Mouse (Mus musculus) right cerebral cortex, postnatal 4 days (tissue): ENCODE results near the gene Clcnkb.

Experiments
- DNase-seq: peaks from one replicate; pipeline ENCODE4 v3.0.0-alpha.2; 2022

The Clcnkb gene

DNA sequence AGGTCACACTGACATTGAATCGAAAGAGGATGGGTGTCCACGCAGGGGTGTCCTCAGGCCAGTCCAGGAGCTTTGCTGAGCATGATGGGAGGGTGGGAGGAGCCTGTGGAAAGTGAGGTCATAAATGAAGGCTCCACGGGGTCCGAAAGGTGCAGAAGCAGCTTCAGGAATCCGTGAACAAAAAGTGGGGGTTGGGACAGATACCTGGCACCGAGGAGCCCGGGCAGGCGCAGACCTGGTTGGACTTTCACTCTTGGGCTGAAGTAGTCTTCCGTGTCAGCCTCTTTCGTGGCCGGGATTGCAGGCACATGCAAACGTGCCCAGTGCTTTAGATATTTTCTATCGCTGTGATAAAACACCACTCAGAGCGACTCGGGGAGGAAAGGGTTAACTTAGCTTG lies 15.6 kb downstream of the Clcnkb start:
- DNase-seq: no peak

DNA sequence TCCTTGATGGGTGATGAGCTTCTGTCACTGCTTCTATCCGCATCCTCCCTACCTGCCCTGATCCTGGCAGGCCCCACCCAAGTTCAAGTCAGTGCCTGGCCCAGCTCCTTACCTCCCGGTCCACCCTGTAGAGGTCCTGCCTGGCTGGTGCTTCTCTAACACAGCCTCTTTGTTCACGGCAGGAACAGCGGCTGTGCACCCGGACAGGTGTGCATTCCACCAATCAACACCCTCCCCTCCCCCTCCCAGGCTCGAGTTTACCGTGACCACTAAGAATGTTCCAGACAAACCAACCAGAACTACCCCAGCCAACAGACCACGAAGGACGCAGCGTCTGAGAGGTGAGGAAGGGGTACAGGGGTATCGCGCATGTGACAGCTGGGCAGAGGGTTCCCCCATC lies 17.3 kb downstream of the Clcnkb start, which contains the start of gene Clcnka:
Gene Clcnka (minus strand): TSS at position 180 of the 400 bp plus-strand sequence.
- DNase-seq: no peak

DNA sequence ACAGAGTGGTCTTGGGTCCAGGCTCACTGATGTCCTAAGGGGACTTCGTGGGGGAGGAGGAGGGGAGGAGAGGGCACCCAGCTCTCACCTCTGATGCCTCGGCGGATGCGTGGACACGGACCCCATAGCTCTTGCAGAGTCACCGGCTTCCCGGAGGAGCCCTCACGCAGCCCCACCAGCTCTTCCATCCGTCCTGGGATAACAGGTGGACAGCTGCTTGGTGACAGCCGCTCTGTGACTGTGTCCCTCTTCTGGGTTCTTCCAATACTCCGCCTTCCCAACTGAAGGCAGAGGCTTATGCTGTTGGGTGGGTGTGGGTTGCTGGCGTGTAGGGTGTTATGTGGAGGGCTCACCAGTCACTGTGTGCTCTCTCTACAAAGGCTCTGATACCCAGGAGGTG lies 18.0 kb downstream of the Clcnkb start:
- DNase-seq: no peak

DNA sequence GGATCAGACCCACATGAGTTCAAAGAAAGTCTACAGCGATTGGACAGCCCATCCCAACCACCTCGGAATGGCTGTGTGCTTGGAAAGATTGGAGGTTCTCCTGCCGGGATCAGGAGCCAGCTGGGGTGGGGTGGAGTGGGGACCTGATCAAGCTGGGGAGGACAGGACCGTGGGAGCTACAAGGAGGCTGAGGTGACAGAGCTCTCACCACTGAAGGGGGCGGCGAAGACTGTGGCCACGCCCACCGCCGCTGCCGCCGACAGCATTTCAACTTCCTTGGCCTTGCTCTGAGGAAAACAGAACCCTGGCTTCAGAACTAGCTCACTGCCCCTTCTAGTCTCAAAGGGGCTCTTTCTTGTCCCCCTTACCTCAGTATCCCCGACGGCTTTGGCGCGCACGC lies 21.1 kb downstream of the Clcnkb start:
- DNase-seq: no peak

DNA sequence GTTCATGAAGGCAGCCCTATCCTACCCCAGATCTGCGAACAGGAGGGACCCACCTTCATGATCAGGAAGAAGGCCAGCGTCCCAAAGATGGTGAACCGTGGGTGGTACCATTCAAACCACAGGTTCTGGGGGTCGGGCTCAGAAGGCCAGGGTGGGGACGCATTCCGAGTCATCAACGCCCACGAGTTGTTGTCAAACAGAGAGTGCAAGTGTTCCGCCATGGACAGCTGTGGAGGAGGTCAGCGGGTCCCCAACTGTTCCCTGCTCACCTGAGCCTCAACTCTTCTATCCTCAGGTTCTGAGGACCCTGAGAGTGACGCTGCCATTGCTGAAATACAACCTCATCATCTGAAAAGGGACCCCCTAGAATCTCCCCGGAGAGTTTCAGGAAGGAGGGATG lies 24.5 kb downstream of the Clcnkb start:
- DNase-seq: no peak

DNA sequence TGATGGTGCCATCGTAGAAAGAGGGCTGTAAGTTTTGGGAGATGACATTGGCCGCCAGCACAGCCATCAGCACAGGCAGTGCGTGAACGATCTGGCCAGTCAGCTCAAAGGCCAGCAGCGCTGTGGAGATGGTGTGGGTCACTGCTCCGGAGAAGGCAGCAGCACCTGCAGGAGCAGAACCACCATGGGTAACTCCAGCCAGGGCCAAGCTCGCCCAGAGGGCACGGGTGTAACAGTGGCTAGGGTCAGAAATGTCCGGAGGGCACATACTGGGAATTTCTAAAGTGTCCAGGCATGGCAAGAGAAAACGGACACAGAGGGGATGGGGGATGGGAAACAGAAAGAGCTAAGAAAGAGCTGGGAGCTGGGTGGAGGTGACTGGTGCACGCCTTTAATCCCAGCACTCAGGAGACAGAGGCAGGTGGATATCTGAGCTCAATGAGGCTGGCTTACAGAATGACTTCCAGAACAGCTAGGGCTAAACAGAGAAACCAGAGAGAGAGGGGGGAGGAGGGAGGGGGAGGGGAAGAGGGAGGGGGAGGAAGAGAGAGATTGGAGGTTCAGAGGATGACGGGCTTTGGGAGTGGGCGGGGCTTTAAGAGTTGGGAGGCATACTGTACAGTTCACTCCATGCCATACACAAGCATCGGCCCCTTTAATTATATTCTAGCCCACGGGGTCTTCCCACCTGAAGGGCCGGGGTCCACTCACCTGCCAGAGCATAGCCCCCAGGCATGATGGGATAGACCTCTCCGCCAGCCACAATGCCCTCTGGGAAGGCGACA lies 26.3 kb downstream of the Clcnkb start:
- no peak for DNase-seq

DNA sequence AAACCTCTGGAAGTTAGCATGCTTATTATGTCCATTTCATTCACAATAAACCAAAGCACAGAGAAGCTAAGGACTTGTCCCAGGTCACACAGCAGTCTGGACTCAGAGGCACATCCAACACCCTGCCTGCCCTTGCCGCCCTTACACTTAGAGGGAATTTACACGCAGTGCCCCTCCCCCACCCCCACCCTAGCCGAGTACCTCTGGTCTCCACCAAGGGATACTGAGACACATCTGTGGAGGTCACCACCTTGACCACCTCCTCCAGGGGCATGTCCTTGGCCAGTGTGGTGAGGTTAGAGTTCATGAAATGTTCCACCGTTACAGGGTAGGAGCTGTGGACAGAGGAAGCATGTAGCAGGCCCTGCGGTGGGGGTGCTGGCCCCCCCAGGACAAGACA lies 27.9 kb downstream of the Clcnkb start:
- DNase-seq: no peak

DNA sequence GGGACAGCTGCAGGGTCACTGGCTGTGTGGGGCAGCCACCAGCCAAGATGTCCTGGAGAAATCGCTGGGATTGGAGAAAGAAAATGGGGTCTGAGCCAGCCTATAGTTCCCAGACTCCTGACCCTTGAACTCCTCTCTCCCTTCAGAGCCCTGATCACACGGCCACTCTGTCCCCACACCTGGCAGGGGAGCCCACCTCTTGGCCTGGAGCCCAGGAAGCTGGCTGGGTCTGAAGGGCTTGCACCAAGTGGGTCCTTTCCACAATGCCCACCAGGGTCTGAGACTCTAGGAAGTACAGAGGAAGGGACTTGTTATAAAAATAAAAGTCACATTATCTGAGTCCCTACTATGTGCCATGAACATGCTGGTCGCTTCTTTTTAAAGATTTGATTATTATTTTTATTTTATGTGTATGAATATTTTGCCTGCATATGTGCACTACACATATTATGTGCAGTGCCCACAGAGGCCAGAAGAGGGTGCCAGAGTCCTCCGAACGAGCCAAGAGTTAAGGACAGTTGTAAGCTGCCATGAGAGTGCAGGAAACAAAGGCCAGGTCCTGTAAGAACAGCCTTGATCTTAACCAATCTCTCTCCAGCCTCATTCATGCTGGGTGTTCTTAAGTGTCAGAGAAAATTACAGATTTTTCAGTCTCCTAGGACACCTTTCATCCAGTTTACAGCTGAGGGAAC lies 28.6 kb downstream of the Clcnkb start:
- peak; percentile 84 for DNase-seq

DNA sequence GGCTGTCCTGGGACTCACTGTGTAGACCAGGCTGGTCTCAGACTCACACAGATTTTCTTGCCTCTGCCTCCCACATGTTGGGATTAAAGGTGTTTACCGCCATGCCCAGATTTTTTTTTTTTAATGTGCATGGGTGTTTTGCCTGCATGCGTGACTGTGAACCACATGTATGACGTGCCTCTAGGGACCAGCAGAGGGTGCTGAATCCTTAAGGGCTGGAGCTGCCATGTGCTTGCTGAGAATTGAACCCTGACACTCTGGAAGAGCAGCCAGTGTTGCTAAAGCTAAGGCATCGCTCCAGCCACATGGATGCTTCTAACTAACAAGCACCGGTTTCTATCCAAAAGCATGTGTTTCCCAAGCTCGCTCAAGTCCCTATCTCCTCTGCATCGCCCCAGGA lies 29.7 kb downstream of the Clcnkb start:
- DNase-seq: no peak

DNA sequence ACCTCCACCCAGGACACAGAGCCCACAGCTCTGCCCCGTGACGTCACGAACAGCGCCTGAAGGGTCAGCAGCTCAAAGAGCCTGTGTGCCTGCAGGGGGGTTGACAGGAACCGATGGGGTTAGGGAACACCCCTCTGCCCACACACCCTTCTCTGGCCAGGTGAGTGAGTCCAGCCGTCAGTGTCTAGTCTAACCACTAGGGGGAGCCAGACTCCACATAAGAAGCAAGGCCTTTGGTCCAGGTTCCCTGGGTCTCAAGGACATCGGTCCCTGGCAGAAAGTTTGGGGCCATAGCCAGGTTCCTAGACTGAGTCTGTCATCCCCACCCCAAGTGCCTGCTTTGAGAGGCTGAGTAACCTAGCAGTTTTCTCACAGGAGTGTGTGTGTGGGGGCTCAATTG lies 30.5 kb downstream of the Clcnkb start:
- no peak for DNase-seq

DNA sequence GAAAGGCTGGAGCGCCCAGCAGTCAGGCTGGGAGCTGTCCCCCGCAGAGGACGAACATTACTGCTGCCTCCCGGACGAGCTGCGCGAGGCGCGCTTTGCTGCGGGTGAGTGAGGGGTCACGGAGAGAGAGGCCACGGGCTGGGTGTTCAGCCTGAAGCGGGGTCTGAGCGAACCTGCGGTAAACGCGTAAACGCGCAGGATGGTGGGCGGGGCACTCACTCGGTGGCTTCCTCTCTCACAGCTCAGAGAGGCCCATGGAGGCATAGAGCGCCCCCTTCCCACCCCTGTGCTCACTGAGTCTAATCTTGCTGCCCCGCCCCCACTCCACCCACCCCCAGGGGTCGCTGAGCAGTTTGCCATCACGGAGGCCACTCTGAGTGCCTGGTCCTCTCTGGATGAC lies 33.4 kb downstream of the Clcnkb start:
- DNase-seq: peak; percentile 49

DNA sequence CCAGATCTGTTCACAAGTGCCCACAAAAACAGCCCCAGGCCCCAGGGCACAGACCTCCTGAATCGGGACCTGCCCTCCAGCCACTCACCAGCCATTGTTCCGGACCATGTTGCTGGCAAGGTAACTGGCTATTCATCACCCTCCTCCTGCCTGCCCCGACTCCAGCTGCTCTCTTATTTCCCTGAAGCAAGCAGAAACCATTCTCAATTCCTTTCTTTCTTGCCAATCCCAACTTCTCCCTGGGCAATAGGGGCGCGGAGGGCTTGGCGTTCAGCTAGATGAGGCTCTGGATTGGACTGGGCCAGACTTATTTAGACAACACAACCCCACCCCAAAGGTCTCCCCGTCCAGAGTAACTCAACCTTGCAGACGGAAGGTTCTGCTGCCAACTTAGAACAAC lies 36.1 kb downstream of the Clcnkb start:
- no peak for DNase-seq

DNA sequence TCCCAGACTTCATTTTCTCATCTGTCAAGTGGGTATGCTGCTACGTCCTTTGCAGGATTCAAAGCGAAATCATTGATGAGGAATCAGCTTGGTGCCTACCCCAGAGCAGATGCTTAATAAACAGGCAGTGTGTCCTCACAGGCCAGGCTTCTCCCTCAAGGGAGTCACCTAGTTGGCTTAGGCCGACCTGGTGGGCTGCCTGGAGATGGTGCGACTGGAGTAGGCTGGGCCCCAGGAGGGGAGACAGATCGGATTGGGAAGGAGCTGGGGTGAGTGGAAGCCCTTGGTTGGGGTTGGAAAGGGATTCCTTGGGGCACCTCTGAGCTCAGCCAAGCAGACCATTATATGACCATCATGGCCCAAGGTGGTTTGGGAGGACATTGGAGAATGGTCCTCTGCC lies 43.4 kb downstream of the Clcnkb start:
- DNase-seq: no peak

DNA sequence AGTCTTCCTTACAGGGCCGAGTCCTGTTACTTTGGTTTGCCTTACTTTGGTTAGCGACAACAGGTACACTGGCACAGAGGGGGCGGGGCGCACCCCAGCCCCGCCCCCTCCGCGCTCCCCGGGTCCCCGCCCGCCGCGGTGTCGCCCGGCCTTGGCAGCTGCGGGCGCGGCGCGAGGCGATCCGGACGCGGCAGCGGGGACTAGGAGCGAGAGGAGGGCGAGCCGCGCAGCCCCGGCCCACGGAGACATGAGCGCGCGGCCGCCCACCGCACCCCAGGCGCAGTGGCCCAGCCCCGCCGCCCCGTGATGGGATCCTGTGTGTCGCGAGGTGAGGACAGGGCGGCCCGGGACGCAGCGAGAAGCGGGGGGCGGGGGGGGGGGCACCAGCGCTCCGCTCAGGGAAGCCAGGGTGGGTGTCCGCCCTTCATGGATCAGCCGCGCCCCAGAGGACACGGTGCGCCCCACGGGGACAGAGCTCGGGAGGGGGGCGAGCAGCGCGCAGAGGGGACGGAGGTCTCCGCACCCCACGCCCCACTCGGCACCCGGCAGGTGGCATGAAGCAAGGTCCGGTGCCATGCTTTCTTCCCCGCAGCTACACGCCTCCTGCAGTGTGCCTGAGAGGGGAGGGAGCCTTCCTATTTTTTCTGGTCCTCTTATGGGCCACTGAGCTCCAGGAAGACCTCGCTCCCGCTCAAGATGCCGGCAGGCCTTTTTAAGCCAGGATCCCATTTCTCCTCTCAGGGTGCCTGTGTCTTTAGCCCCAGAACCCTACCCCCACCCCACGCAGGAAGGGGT lies 47.6 kb downstream of the Clcnkb start, which contains the start of gene Fam131c:
Gene Fam131c (plus strand): TSS at position 224 of the 795 bp plus-strand sequence.
- DNase-seq: peak; percentile 38

DNA sequence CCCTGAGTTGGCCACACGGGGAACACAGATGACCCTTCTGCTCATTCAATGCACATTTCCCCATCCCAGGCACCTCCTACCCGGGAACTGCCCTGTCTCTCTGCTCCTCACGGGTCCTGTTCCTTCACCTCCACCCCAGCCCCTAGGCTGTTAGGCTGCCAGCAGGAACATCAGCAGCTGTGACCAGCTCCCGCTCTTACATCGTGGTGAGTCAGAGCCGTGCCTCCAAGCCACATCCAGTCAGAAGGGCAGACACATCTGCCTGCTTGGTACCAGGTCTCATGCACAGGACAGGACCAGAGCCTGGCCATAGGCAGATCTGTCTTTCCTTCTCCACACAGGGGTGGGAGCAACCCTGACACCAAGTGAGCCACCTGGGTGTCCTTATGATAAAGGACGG lies 49.9 kb downstream of the Clcnkb start:
- DNase-seq: no peak

DNA sequence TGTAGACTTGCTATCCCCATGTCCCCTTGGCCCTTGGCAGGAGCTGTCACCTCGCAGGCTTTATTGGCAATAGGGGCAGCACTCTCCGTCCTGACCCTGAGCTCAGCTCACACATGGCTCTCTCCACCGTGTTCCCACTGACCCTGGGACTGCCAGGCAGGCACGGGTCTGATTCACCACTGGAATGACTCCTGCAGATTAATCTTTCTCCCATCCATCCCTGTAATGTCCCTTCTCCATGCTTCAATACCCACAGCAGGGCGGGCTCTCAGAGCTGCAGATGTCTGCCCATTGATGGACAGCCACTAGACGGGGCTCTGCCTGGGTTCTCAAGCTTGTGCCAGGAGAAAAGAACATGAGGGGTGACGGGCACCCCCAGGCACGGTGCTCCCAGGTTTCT lies 50.7 kb downstream of the Clcnkb start:
- DNase-seq: no peak

DNA sequence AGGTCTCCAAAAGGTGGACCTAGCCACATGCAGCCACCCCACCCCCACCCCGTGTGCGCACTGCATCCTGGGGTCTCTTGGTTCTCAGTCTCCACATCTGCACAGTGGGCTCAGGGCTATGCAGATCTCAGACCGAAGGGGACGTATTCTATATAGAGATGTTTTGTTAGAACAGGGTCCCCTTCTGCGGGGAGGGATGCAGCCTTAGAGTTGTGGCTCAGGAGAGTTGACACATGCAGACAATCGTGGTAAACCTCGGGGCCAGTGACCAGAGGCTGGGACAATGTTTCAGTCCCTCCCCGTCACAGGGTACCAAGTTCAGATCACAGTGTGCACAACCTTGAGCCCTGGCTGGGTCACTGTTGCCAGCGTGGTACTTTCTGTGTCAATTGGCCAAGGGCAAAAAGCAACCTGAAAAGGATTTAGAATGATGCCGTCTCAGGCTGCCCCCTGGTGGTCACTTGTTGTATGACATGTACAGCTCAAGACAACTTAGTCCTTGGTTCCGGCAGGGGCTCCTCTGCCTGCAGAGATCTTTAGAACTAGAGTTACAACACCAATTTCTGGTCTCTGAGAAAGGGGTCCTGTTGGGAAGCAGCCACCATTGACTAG lies 52.8 kb downstream of the Clcnkb start:
- DNase-seq: peak; percentile 92

DNA sequence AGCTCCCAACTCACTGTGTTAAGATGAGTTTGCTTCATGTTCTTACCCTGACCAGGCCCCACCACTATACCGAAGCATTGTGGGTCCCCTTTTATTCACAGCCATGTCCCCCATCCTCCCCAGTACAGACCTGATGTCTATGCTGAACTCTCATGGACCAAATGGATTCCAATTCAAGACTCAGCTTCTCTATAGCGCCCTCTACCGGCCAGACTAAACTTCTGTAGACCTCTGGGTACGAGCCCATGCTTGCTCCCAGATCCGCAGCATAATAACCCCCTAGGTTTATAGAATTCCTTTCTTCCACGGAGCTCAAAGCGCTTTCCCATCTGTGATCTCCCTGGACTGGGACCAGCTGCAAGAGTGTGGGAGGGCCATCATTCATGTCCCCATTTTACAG lies 55.0 kb downstream of the Clcnkb start:
- no peak for DNase-seq

DNA sequence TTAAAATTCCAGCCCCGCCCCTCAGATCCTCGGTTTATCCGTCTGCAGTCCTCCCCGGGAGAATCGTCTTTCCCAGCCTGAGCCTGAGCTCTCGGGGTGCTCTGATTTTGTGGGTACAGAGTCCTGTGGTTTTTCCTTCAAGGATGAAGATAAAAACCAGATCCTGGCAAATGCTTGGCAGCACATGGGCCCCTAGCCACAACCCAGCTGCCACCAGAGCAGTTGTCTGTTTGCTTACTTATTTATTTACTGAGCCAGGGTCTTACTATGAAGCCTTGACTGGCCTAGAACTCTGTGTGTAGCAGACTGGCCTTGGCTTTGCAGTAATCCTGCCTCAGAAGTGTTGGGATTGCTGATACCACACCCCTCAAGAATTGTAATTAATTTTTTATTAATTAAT lies 56.6 kb downstream of the Clcnkb start:
- DNase-seq: no peak

DNA sequence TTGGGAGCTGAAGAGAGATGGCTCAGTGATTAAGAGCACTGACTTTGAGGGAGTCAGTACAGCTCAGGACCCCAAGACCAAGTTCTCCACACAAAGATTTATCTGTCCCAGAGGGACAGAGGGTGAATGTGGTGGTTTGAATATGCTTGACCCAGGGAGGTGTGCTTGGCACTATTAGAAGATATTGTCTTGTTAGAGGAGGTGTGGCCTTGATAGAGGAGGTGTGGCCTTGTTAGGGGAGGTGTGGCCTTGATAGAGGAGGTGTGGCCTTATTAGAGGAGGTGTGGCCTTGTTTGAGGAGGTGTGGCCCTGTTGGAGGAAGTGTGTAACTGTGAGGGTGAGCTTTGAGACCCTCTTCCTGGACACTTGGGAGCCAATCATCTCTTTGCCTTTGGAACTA lies 58.0 kb downstream of the Clcnkb start:
- no peak for DNase-seq
